Mouse (Mus musculus): ENCODE data around the gene Tiam2. TPM values are rescaled to one million over a fixed set of nuclear protein-coding genes. Genes with fewer than 3 reads are reported as not detected.

The Tiam2 gene
- total RNA-seq (2021), result 1 to 10 TPM; 3.1 to 3.9 TPM
- long read RNA-seq, experiment 1, result 0 reads
- long read RNA-seq, experiment 2, partial matches to known transcripts, result 2 of 2 reads
- long read RNA-seq, experiment 2, other reads (novel, unspliced or antisense), result 0 of 2 reads

- DNase-seq, result peak; percentile 69
- intact Hi-C loops (cut with DNase I; ENCODE audit: low total_unique reads), result no loop called here
Measured at GRCm38 (mm10) chr17:3326148-3326902, at the start of gene Tiam2. Gene Tiam2 (plus strand): TSS chr17:3326573.

GRCm38 (mm10) chr17:3280321-3280720, 46.1 kb upstream of the Tiam2 start:
- intact Hi-C loops (cut with DNase I; ENCODE audit: low total_unique reads), result no loop called here
- DNase-seq, result no peak

DNA sequence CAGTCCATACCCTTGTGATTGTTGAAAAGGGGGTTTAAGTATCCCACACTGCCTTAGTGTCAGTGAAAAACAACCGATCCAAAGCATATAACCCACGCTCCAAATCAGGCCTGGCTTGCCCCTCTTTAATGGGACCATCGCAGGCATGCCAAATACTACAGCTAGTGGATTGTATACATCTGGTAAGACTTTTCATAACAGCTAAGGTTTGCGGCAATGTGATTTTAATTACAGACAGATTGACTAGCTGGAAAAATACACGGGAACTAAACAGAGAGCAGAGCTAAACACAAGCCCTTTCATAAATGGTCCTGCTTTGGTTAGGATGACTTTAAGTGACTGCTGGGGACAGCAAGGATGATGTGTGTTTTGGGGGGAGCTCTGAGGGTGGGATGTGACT, 44.4 kb upstream of the Tiam2 start:
- no peak for DNase-seq
- intact Hi-C loops (cut with DNase I; ENCODE audit: low total_unique reads), result no loop called here

DNA sequence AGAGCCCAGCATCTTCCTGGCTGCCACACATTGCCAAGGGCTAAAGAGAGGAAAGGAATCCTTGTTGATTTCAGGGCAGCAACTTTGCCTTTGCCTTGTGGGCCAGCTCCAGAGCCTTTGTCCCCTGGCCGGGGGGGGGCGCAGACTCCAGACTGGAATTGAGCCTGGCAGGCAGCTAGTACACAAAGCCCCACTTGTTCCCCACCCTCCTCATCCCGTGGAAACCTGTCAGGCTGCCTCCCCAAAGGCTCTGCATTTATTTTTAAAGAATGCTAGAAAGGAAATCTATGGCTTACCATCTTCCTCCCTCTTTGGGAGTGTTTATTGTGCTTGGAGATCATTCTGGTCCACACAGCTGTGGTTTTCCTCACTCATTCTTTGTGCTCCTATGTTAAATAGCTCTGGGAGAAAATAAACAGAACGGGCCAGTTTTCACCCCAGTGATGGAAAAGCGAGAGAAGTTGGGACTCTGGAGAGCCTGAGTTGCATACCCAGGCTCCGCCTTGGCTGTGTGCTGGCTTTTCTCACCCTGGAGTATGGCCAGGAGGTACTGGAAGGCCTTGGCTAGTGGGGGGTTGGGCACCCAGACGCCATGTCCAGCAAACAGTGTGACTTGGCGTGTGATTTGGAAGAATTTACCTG, 41.2 kb upstream of the Tiam2 start:
- intact Hi-C loops (cut with DNase I; ENCODE audit: low total_unique reads), result no loop called here
- DNase-seq, result peak; percentile 29

DNA sequence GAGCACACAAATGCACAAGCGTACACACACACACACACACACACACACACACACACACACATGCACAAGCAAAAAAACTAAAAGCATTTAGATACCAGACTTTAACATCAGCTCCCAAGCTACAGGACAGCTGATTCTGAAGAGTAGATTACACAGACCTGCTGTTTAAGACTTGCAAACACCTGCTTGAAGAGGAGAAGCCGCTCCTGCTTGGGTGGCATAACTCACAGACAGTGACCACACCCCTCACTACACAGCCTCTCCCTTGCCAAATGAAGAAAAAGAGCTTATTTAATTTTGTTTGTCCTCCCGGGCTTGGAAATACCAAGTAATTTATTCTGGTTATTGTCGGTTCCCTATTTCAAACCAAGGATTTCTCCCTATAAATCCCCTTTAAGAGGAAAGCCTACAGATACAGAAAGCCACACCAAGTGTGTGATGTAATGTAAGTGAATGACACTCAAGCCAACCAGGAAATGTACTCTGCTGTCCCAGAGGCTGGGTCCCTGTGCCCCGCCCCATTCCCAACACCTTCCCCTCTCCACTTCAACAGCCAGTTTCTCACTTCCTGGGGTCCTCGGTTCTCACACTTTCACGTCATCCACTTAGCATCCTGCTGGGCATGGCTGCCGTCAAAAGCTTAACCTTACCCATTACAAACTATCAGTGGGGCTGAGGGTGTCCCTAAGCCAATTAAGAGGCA, 40.1 kb upstream of the Tiam2 start:
- DNase-seq, result no peak
- intact Hi-C loops (cut with DNase I; ENCODE audit: low total_unique reads), result no loop called here

GRCm38 (mm10) chr17:3288341-3288740, 38.0 kb upstream of the Tiam2 start:
- DNase-seq, result peak; percentile 24
- intact Hi-C loops (cut with DNase I; ENCODE audit: low total_unique reads), result no loop called here

DNA sequence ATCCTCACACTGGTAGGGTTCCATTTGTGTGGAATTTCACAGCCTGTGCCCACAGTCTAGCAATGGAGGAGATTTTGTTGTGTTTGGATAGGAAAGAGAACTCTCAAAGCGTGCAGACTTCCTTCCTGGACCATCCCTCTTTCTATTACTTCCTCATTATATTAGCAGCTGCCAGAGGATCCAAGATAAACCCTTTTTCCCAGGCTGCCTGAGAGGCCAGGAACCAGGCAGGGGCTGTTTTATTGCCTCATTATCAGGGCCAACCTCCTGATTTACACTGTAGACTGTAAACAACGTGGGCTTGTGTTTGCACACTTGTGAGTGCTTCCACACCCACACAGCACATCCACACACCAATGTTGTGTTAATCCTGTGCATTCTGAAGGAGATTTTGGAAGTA, 31.3 kb upstream of the Tiam2 start:
- no peak for DNase-seq
- intact Hi-C loops (cut with DNase I; ENCODE audit: low total_unique reads), result no loop called here

DNA sequence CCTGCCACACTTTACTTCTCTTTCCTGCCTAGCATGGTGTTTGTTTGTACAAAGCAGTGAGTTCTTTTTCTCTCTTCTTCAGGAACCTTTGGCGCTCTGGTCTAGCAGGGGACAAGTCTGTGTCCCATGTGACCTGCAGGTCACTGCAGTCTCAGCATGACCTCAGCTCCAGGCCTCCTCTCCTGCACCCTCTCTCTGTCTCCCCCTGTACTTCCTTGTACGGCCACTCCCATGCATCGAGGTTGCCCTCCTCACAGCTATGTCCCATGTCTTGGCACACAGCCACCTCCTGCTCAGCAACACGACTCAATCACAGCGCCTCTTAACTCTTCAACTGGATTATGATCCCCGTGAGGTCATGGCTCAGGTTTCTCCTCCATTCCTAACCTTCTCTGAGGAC, 26.9 kb upstream of the Tiam2 start:
- intact Hi-C loops (cut with DNase I; ENCODE audit: low total_unique reads), result no loop called here
- no peak for DNase-seq

- intact Hi-C loops (cut with DNase I; ENCODE audit: low total_unique reads), result no loop called here
- DNase-seq, result no peak
Measured at GRCm38 (mm10) chr17:3305926-3306325, 20.4 kb upstream of the Tiam2 start.

DNA sequence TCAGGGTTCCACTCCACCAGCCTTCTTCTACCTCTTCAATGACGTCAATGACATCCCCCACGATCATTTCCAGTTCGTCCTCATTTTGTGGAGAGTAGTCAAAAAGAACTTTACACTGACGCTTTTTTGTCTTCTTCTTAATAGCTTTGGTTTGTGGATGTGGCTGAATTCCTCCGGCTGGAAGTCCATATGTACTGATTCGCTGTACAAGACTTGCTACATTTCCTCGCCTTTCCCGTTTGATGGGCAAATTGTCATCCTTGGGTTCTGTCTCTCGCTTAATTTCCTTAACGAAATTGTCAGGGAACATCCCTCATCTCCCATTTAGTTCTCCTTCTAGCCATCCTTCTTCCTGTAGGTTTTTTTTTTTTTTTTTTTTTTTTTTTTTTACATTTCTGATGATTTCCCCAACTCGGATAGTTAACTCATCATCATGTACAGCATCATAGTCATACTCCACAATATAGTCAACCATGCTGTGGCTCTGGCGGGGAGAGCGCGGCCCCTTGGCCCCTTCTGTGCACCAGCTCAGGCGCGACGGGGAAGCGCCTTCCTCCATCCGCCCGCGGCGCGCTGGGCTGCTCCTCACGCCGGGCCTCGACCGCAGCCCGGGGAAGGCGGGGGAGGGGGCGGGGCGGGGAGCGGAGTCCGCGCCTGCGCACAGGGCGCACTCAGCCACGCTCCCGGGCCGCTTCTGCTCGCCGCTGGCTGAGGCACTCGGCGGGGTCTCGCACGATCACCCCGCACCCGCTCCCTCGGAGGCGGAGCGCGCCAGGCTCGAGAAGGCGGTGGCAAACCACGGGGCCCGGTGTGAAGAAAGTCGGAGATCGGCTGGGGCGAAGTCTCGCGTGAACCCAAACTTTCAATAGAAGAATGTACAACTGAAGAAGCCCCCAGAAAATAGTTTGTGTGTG, 12.4 kb upstream of the Tiam2 start:
- intact Hi-C loops (cut with DNase I; ENCODE audit: low total_unique reads), result no loop called here
- peak; percentile 76 for DNase-seq

- DNase-seq, result no peak
- intact Hi-C loops (cut with DNase I; ENCODE audit: low total_unique reads), result no loop called here
Measured at GRCm38 (mm10) chr17:3314625-3315020, 11.8 kb upstream of the Tiam2 start.

DNA sequence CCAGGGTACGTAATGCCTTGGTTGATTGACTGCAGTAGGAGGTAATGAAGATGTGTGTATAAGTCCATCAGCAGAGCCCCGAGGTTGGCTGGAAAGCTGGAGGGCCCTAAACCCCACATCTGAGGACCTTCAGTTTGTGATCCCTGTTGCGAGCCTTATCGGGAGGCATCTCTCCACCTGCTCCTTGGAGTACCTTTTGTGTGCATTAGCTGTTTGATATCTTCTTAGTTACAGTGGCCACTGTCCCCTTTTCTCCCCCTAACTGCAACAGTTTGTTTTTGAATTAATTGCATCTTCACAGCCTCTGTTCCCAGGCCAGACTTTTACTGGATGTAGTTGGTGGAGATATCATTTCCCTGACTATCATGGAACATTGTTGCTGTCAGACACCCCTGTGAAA, 10.8 kb upstream of the Tiam2 start:
- no peak for DNase-seq
- intact Hi-C loops (cut with DNase I; ENCODE audit: low total_unique reads), result no loop called here

GRCm38 (mm10) chr17:3326903-3327279, 518 bp downstream of the Tiam2 start:
- DNase-seq, result no peak
- intact Hi-C loops (cut with DNase I; ENCODE audit: low total_unique reads), result no loop called here

DNA sequence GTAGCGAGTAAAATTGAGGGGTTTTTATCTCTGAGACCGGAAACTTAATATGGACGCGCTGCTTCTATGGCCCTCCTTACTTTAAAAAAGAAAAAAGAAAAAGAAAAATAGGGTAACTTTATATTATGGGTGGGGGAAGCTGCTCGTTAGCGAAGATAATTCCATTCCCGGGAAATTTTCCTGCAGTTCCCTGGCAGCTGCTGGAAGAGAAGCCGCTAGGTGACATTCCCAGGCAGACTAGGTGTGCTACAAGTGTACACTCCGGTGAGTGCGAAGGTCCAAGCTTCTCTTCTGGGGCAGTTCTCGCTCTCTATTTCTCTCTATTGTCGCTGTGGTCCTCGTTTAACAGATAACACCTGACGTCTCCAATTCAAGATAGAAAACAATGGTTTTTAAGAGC, 962 bp downstream of the Tiam2 start:
- no peak for DNase-seq
- intact Hi-C loops (cut with DNase I; ENCODE audit: low total_unique reads), result no loop called here

GRCm38 (mm10) chr17:3328820-3329219, 2.4 kb downstream of the Tiam2 start:
- no peak for DNase-seq

GRCm38 (mm10) chr17:3329429-3329828, 3.1 kb downstream of the Tiam2 start:
- intact Hi-C loops (cut with DNase I; ENCODE audit: low total_unique reads), result no loop called here
- no peak for DNase-seq

More at GRCm38 (mm10) chr17:3328820-3329219, 2.4 kb downstream of the Tiam2 start:
- intact Hi-C loops (cut with DNase I; ENCODE audit: low total_unique reads), result no loop called here

DNA sequence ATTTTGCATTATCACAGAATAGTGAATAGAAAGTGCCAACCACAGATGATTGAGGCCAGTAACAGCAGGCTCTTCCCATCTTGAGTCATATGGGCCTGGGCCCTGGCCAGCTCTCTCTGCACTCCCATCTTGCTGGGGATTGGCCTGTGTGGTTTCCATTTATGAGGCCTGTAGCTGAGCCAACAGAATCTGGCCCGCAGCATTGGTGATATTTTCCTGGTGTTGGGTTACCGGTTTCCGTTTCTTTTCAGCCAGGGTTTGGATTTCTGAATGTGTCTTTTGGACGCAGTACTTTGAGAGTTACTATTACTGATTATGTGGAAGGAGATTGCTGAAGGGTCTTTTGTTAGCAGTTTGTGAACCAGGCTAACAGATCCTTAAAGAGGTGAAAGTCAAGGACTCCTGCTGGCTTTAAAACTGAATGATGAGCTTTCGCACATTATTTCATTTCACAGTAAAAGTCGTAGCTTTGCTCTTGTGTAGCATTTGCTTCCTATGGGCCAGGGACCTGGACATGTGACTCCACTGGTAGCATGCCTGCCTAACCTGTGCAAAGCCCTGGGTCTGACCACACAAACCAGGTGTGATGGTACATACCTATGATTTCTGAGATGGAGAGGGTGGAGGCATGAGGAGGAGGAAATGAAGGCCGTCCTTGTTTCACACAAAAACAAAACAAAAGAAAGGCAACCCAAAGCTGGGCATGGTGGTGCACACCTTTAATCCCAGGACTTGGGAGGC, 5.5 kb downstream of the Tiam2 start:
- intact Hi-C loops (cut with DNase I; ENCODE audit: low total_unique reads), result no loop called here
- peak; percentile 74 for DNase-seq

- no peak for DNase-seq
- intact Hi-C loops (cut with DNase I; ENCODE audit: low total_unique reads), result no loop called here
Measured at GRCm38 (mm10) chr17:3336161-3336739, 9.9 kb downstream of the Tiam2 start.
